Mouse (Mus musculus) heart, embryonic 11.5 days (tissue): ENCODE results near the gene Cacna1i. TPM values are rescaled to one million over a fixed set of nuclear protein-coding genes. Genes with fewer than 3 reads are reported as not detected.

Experiments
- ATAC-seq: fragments of 200-750 bp; cut with Nextera tagmentation; replicated peaks from 2 replicates; pipeline ENCODE4 v1.8.0; 2017; ENCODE audit warnings: moderate library complexity; ENCODE audit not compliant: insufficient number of reproducible peaks, low FRiP score, low TSS enrichment
- H3K27ac ChIP-seq: fragments of 300-500 bp; sonication (generic); 2 replicates; pipeline ENCODE4 v1.5.1; 2014; ENCODE audit warnings: mild to moderate bottlenecking, low read depth, low read length
- H3K27me3 ChIP-seq: fragments of 300-500 bp; sonication (generic); 2 replicates; pipeline ENCODE4 v1.6.1; 2014; ENCODE audit warnings: mild to moderate bottlenecking, low read length, mixed read lengths; ENCODE audit not compliant: control insufficient read depth, insufficient read depth
- H3K36me3 ChIP-seq: fragments of 300-500 bp; sonication (generic); 2 replicates; pipeline ENCODE4 v1.6.1; 2014; ENCODE audit warnings: mild to moderate bottlenecking, low read length, moderate library complexity, mixed read lengths; ENCODE audit not compliant: control insufficient read depth, insufficient read depth
- H3K4me1 ChIP-seq: fragments of 300-500 bp; sonication (generic); 2 replicates; pipeline ENCODE4 v1.6.1; 2014; ENCODE audit warnings: low read length; ENCODE audit not compliant: control insufficient read depth, insufficient read depth
- H3K4me2 ChIP-seq: fragments of 300-500 bp; sonication (generic); 2 replicates; pipeline ENCODE4 v1.6.1; 2014; ENCODE audit warnings: mild to moderate bottlenecking, moderate library complexity
- H3K4me3 ChIP-seq: fragments of 300-500 bp; sonication (generic); 2 replicates; pipeline ENCODE4 v1.5.1; 2014; ENCODE audit warnings: low read depth, low read length
- H3K9ac ChIP-seq: fragments of 300-500 bp; sonication (generic); 2 replicates; pipeline ENCODE4 v1.6.1; 2014; ENCODE audit warnings: mild to moderate bottlenecking, low read depth, low read length, moderate library complexity
- H3K9me3 ChIP-seq: fragments of 300-500 bp; sonication (generic); replicated peaks from 2 replicates; pipeline ENCODE4 v1.6.1; 2016; ENCODE audit warnings: low read length; ENCODE audit not compliant: control insufficient read depth
- WGBS: fragments of 180-500 bp; shearing (Covaris S2); extraction: QIAGEN DNeasy Blood & Tissue Kit; methylation state at CpG from one replicate; pipeline ENCODE4 v1.1.7; 2014; ENCODE audit not compliant: insufficient replicate concordance; 5-methylcytosine and 5-hydroxymethylcytosine counted together
- polyA plus RNA-seq: library from polyadenylated mRNA; unstranded; fragments of >200 nt; fragmentation: Nextera tagmentation; extraction: Ambion mirVana; gene quantifications from 2 replicates; pipeline ENCODE4 v1.2.1, GENCODE M21; 2014

Gene Cacna1i
- polyA plus RNA-seq, 1 experiment from 2014 or later = 0.01 TPM

GRCm38 (mm10) chr15:80255646-80256121 lies 31.4 kb upstream of the Cacna1i start:
- Histone ChIP-seq H3K4me2 (peak overlapping the region; percentile 84), H3K9ac (peak overlapping the region; percentile 100), H3K4me3 (peak overlapping the region; percentile 98), H3K27ac (peak overlapping the region; percentile 99), H3K9me3 (no peaks in the 10 kb centered on the region), H3K27me3 (no peaks in the 10 kb centered on the region), H3K4me1 (peaks cover 33% of the 10 kb centered on the region), H3K36me3 (peaks cover 14% of the 10 kb centered on the region)
- peak; percentile 60 for ATAC-seq
- WGBS = under 1% methylated on average over 51 of the region's 51 CpGs

DNA sequence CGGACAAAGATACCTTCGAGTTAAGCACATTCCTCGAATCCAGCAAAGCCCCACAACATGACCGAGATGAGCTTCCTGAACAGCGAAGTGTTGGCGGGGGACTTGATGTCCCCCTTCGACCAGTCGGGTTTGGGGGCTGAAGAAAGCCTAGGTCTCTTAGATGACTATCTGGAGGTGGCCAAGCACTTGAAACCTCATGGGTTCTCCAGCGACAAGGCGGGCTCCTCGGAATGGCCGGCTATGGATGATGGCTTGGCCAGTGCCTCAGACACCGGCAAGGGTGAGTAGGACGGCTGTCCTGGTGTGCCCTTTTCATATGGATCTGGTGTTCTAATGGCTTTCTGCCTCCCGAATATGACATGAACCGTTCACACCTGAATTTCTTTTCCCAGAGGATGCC lies 30.8 kb upstream of the Cacna1i start:
- H3K27ac ChIP-seq = peak overlapping the region; percentile 99
- peak overlapping the region; percentile 84 for H3K4me2 ChIP-seq
- H3K4me1 ChIP-seq = peaks cover 27% of the 10 kb centered on the region
- H3K27me3 ChIP-seq = no peaks in the 10 kb centered on the region
- no peaks in the 10 kb centered on the region for H3K9me3 ChIP-seq
- H3K36me3 ChIP-seq = peaks cover 14% of the 10 kb centered on the region
- H3K4me3 ChIP-seq = peak overlapping the region; percentile 98
- H3K9ac ChIP-seq = peak overlapping the region; percentile 100
- ATAC-seq = no peak
- 9% methylated on average over 16 of the region's 16 CpGs for WGBS

DNA sequence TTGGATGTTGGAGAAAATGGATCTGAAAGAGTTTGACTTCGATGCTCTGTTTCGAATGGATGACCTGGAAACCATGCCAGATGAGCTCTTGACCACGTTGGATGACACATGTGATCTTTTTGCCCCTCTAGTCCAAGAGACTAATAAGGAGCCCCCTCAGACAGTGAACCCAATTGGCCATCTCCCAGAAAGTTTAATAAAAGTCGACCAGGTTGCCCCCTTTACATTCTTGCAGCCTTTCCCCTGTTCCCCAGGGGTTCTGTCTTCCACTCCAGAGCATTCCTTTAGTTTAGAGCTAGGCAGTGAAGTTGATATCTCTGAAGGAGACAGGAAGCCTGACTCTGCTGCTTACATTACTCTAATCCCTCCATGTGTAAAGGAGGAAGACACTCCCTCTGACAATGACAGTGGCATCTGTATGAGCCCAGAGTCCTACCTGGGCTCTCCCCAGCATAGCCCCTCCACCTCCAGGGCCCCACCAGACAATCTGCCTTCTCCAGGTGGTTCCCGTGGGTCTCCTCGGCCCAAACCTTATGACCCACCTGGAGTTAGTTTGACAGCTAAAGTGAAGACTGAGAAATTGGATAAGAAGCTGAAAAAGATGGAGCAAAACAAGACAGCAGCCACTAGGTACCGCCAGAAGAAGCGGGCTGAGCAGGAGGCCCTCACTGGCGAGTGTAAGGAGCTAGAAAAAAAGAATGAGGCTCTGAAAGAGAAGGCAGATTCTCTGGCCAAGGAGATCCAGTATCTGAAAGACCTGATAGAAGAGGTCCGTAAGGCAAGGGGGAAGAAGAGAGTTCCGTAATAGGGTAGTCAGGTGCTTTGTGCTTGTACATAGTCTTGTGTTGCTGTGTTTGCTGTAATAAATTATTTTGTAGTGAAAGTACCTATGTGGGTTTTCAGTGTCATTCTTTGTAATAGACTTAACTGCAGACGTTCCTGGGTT lies 30.1 kb upstream of the Cacna1i start:
- ATAC-seq = no peak
- H3K4me1 ChIP-seq = peaks cover 21% of the 10 kb centered on the region

DNA sequence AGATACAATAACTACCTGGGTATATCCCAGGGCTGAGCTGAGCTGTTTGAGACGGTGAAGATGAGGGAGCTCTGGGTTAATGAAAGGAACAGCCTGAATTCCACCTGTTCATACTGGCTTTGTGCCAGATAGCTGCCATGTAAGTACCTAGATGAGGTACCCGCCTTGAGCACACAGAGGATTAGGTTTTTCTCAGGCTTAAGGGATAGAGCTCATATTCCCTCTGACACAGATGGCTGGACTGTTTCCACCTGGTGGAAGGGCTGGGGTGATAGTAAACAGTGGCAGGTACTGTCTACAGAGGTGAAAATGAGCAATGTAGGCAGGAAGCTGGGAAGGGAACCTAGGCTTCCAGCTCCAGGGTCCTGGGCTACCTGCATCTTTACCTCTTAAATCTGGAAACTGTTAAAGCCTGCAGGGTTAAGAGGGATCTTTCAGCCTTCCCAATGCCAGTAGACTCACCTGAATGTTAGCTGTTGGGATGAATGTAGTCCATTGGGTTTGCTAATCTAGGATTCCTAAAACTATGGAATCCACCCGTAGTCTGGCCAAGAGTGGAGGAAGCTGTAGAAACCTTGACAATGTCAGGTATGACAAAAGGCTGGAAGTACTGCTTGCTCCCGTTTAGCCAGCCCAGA lies 29.3 kb upstream of the Cacna1i start:
- Histone ChIP-seq H3K4me1 (peaks cover 21% of the 10 kb centered on the region), H3K4me3 (peak overlapping the region; percentile 98), H3K36me3 (peaks cover 14% of the 10 kb centered on the region), H3K4me2 (peak overlapping the region; percentile 84), H3K9ac (peak overlapping the region; percentile 58), H3K9me3 (no peaks in the 10 kb centered on the region), H3K27ac (peak overlapping the region; percentile 99), H3K27me3 (no peaks in the 10 kb centered on the region)
- WGBS = 37% methylated on average over 4 of the region's 4 CpGs
- ATAC-seq = no peak

More for the DNA sequence above, 30.1 kb upstream of the Cacna1i start:
- no peaks in the 10 kb centered on the region for H3K9me3 ChIP-seq
- H3K4me3 ChIP-seq = peak overlapping the region; percentile 98
- H3K4me2 ChIP-seq = peak overlapping the region; percentile 84
- H3K9ac ChIP-seq = peak overlapping the region; percentile 100
- H3K27me3 ChIP-seq = no peaks in the 10 kb centered on the region
- 66% methylated on average over 12 of the region's 12 CpGs for WGBS
- peaks cover 14% of the 10 kb centered on the region for H3K36me3 ChIP-seq
- H3K27ac ChIP-seq = peak overlapping the region; percentile 99

- no peaks in the 10 kb centered on the region for H3K9me3 ChIP-seq
- H3K9ac ChIP-seq = peak overlapping the region; percentile 50
- peak; percentile 47; the same call in 1 of the 2 replicates for ATAC-seq
- H3K4me2 ChIP-seq = peak overlapping the region; percentile 84
- no peaks in the 10 kb centered on the region for H3K27me3 ChIP-seq
- H3K36me3 ChIP-seq = peaks cover 14% of the 10 kb centered on the region
- H3K27ac ChIP-seq = peak overlapping the region; percentile 82
- peak overlapping the region; percentile 22 for H3K4me3 ChIP-seq
- 54% methylated on average over 11 of the region's 11 CpGs for WGBS
- H3K4me1 ChIP-seq = peaks cover 29% of the 10 kb centered on the region
These were observed 28.5 kb upstream of the Cacna1i start for GRCm38 (mm10) chr15:80258240-80259170.

DNA sequence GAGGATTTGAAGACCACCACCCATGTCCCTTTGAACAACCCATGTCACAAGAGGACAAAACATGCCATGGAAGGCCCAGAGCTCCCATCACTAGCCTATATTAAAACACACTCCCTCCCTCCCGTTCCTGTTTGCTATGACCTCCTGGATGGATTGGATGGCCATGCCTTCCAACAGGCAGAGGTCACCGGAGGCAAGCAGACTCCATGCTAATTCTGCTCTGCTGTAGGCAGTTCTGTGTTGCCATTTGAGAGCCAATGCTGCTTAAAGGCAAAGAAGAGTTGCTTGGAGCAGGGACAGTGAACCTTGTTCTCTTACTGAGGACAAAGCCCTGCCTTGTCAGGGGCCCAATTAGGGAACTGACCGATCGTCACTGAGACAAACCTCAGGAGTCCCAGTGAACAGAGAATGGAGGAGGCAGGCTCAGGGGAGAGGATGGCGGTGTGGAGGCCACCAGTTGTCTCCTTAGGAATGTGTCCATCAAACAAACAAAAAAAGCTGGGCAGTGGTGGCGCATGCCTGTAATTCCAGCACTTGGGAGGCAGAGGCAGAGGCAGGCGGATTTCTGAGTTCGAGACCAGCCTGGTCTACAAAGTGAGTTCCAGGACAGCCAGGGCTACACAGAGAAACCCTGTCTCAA lies 27.5 kb upstream of the Cacna1i start:
- H3K4me3 ChIP-seq = no peak overlapping the region
- peaks cover 14% of the 10 kb centered on the region for H3K36me3 ChIP-seq
- H3K9ac ChIP-seq = no peak overlapping the region
- WGBS = 80% methylated on average over 8 of the region's 8 CpGs
- H3K27ac ChIP-seq = no peak overlapping the region
- H3K4me1 ChIP-seq = peaks cover 24% of the 10 kb centered on the region
- H3K27me3 ChIP-seq = no peaks in the 10 kb centered on the region
- no peak for ATAC-seq
- no peak overlapping the region for H3K4me2 ChIP-seq
- no peaks in the 10 kb centered on the region for H3K9me3 ChIP-seq

DNA sequence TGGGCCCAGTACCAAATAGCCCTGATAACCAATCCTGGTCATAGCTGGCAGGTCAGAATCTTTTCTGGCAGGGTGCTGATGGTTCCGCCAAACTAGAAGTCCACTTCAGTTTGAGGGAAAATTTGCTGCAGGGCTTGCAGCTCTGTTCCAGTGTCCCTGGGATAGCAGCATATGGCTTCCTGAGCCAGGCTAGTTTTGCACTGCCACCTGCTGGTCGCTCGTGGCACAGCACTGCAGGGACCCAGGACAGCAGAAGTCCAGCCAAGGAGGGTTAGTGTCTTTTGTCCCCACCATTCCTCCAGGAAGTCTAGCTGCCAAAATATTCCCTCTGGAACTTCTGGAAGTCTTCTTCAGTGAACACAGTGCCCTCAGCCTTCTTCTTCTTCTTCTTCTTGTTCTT lies 26.4 kb upstream of the Cacna1i start:
- 12% methylated on average over 3 of the region's 3 CpGs for WGBS
- Histone ChIP-seq H3K4me2 (no peak overlapping the region), H3K27ac (no peak overlapping the region), H3K4me1 (peaks cover 24% of the 10 kb centered on the region), H3K9me3 (no peaks in the 10 kb centered on the region), H3K36me3 (peaks cover 14% of the 10 kb centered on the region), H3K9ac (no peak overlapping the region), H3K27me3 (no peaks in the 10 kb centered on the region), H3K4me3 (no peak overlapping the region)
- no peak for ATAC-seq
